Mouse (Mus musculus): ENCODE measurements around the gene Hrh1.

DNA sequence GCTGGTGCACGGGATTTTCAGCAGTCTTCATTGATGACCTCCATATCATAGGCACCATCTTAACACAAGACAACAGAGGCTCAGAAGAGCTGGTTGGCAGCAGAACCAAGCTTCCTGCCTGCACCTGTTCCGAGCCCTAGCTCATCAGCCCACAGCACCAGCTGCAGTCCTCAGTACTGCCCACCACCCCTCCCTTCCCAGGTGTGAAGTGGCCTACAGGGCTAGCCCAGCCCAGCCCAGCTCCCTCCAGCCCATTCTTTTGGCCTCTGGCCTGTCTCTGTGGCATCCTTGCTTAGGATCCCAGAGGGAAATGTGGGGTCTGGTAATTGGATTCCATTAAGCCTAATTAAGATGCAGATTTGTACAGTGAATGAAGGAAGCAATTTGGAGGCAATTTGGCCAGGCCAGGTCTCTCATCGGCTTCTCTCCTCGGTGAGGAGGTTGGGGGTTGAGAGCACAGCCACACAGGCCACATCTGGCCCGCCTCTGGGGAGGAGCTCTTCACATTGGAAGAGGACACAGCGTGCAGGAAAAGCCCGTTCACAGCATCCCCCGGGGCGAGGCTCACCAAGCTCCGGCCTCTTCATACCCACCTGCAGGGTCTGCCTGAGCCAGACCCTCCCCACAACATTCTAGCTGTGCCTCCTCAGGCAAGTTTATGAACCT, 43.2 kb downstream of the Hrh1 start:
- TF ChIP-seq CTCF (IDR thresholded peaks at IDR 0.05; ENCODE audit: low read depth, low read length) (no peak), POLR2A (IDR thresholded peaks at IDR 0.05; ENCODE audit: borderline replicate concordance, low read depth, low read length) (no peak)
